Mouse (Mus musculus) heart, adult 8-10 months (tissue): ENCODE data around the gene Psd. TPM values are rescaled to one million over a fixed set of nuclear protein-coding genes. Genes with fewer than 3 reads are reported as not detected.

Experiments
- DNase-seq: peaks from one replicate; pipeline ENCODE4 v3.0.0; 2022; ENCODE audit warnings: low spot score
- total RNA-seq, 4 experiments: library from RNA; stranded (reverse); gene quantifications; 2 replicates each; pipeline ENCODE4 v1.2.4; 2022

Gene Psd
- total RNA-seq, 4 experiments from 2014 or later = 0.35 to 0.86 (median 0.53) TPM

DNA sequence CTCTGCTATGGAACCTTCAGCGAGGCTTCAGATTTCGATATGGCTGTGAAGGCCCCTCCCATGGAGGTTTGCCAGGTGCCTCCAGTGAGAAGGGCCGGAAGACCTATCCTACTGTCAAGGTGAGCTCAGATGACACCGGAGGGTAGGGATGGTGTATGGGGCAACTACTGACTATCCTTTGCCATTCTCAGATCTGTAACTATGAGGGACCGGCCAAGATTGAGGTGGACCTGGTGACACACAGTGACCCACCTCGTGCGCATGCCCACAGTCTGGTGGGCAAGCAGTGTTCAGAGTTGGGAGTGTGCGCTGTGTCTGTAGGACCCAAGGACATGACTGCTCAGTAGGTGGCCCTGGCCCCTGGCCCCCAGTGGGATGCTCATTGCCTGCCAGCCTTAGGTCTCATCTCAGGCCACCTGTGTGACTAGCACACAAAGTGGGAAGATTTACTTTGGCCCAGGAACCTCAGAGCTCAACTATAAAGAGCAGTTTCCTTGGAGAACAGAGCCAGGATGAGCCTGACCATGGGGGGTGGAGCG lies 20.1 kb downstream of the Psd start:
- no peak for DNase-seq

- DNase-seq = no peak
These were observed 20.7 kb downstream of the Psd start for GRCm38 (mm10) chr19:46306268-46306610.

- peak; percentile 88 for DNase-seq
These were observed 21.3 kb downstream of the Psd start for GRCm38 (mm10) chr19:46305432-46306267.

DNA sequence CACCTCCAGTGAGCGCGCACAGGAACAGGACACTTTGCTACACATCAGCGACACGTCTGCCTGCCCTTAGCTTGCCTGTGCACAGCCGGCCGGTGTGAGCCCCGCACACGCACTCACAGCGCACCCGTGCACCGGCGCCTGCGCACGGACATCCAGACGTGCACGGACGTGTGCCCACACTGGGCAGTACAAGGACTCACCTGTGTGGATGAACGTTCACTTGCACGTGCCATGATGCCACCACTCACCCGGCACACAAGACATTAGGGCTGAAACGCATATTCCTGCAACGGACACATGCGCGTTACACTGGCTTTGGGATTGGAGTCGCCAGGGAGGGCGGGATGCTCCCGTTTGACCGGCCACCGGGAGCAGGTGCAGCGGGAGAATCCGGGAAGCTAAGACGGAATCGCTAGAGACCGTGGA lies 22.0 kb downstream of the Psd start:
- DNase-seq = no peak

- peak; percentile 98 for DNase-seq
These were observed 22.6 kb downstream of the Psd start, which contains the start of gene Nfkb2 for GRCm38 (mm10) chr19:46304216-46304841. Gene Nfkb2 (plus strand): TSS chr19:46304320.

- DNase-seq = no peak
These were observed 23.4 kb downstream of the Psd start for GRCm38 (mm10) chr19:46303251-46304215.

DNA sequence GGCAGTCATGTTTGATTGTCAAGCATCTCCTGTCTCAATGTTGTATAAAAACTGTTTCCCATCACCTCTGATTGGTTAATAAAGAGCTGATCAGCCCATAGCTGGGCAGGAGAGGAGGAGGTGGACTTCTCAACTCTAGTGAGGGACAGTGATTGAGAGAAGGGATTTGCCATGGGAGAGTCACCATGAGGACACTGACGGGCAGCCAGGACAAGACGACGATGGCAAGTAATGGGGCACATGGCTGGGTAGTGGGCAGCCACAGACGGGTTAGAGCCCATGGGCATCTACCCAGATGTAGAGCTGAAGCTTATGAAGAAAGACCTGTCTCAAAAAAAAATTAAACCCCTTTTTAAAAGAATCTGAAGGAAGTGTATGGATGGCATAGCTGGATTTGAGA lies 24.4 kb downstream of the Psd start:
- DNase-seq = no peak

GRCm38 (mm10) chr19:46300294-46301045 lies 26.5 kb downstream of the Psd start:
- DNase-seq = no peak

- DNase-seq = no peak
These were observed 30.0 kb downstream of the Psd start for GRCm38 (mm10) chr19:46296938-46297337.

DNA sequence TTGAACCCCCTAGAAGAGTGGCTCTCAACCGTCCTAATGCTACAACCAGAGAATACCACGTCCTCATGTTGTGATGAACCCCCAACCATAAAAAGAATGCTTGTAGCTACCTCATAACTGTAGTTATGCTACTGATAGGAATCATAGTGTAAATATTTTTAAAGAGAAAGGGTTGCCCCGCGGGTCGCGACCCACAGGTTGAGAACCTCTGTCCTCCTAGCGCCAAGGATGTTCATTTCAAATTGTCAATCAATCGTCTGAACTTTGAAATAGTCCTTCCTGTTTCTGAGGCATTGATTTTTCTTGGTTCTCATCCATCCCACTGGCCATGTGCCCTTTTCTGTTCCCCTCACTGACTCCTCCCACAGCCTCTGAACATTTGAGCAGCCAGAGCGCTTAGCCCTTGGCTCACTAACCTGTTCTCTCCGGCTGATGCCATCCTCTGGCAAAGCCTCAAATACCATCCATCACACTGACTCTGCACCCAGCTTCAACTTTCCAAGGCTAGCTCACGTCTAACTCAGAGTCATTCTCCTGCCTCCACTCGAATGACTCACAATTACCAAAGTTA lies 36.3 kb downstream of the Psd start:
- no peak for DNase-seq

GRCm38 (mm10) chr19:46287566-46287965 lies 39.4 kb downstream of the Psd start:
- DNase-seq = no peak

- DNase-seq = no peak
These were observed 40.0 kb downstream of the Psd start for GRCm38 (mm10) chr19:46286926-46287325.

GRCm38 (mm10) chr19:46286047-46286446 lies 40.9 kb downstream of the Psd start:
- no peak for DNase-seq

DNA sequence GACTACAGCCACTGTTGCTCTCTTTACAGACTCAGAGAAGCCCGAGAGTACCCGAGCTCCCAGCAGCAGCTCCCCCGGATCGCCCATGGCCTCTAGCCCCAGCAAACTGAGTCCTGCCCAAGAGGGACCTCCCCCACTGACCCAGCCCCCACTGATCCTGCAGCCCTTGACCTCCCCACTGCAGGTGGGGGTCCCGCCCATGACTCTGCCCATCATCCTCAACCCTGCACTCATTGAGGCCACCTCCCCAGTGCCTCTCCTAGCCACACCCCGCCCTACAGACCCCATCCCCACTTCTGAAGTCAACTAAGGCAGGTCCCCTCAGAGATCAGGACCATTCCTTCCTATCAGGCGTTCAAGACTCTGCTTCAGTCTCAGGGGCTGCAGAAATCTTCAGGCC lies 41.3 kb downstream of the Psd start:
- DNase-seq = no peak

DNA sequence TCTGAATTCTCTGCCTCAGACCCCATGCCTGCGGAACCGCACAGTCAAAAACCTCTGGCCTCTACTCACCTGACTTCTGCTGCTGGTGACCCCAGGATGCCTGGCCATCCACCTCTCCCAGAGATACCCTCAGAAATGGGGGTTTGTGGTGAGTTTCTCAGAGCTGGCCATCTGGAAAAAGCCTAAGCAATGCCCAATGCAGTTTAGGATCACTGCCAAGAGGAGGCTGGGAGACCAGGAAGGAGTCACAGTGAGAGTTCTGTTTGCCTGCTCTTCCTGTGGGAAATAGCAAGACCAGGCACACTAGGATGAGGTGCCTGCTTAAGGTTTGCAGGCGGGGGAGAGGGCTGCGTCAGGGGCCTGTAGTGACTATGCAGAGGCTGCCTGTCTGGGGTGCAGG lies 42.3 kb downstream of the Psd start:
- DNase-seq = no peak

- no peak for DNase-seq
These were observed 44.7 kb downstream of the Psd start for GRCm38 (mm10) chr19:46282081-46282849.

DNA sequence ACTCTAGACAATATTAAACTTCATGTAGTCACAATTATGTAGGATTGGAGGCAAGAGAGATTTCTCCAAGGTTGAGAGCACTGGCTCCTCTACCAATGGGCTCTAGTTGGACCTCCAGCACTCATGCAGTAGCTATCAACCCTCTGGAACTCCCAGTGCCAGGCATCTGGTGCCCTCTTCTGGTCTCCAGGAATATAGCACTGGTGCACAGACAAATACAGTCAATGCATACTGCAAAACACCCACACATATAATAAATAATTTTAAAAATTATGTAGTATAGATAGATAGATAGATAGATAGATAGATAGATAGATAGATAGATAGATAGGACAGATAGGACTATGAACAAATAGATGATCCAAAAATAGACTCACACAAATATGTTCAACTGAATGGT lies 51.6 kb downstream of the Psd start:
- no peak for DNase-seq

GRCm38 (mm10) chr19:46264762-46265161 lies 62.2 kb downstream of the Psd start:
- no peak for DNase-seq
